In the genomic region with DNA sequence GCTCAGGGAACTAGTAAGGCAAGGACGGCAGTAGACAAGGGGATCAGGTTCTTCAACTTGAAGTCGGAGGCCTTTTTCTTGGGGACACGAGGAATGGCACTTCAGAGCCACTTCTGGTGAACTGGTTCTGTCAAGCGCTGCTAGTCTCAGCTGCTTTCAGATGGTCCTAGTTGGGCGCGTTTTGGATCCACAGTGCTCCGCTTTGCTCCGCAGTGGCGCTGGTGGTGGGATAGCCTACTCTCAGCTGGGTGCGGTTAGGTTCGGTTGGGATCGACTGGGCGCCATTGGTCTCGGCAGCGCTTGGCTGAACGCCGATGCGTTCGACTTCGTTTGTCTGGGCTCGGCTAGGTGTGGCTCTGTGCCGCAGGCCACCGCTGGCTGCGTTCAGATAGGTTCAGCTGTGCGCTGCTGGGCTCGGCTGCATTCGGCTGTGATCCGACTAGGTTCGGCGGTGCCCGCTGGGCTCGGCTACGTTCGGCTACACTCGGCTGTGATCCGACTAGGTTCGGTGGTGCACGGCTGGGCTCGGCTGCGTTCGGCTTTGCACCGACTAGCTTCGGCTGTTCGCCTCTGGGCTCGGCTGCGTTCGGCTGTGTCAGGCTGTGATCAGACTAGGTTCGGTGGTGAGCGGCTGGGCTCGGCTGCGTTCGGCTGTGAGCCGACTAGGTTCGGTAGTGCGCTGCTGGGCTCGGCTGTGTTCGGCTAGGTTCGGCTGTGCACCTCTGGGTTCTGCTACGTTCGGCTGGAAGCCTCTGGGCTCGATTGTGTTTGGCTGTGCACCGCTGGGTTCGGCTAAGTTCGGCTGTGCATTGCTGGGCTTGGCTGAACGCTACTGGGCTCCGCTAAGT, we compare ENCODE assay signal across 8 mouse cellular contexts. TPM values are rescaled to one million over a fixed set of nuclear protein-coding genes. Genes with fewer than 3 reads are reported as not detected.
DNase-seq lines count a peak whose midpoint lies in the region; ATAC-seq lines count a peak whose summit lies in the region.

No protein-coding gene starts in this region.

- peak overlapping the region; percentile 96 for H3K27ac ChIP-seq in heart, embryonic 13.5 days (replicated peaks)
- H3K27ac ChIP-seq in liver, embryonic 13.5 days: peak overlapping the region; percentile 91
- H3K27ac ChIP-seq in stomach, embryonic 16.5 days (ENCODE audit: low read length): peak overlapping the region; percentile 97

- peak overlapping the region; percentile 72 for H3K4me2 ChIP-seq in heart, embryonic 13.5 days
- peak overlapping the region; percentile 77 for H3K4me2 ChIP-seq in liver, embryonic 13.5 days
- peak overlapping the region; percentile 57 for H3K4me2 ChIP-seq in stomach, embryonic 16.5 days (ENCODE audit: low read depth, low read length)

- H3K4me1 ChIP-seq in heart, embryonic 13.5 days: peaks cover 12% of the 10 kb centered on the region
- H3K4me1 ChIP-seq in liver, embryonic 13.5 days (replicated peaks): peaks cover 13% of the 10 kb centered on the region
- H3K4me1 ChIP-seq in stomach, embryonic 16.5 days (ENCODE audit: control insufficient read depth, insufficient read depth, low read length): no peaks in the 10 kb centered on the region

- peak; percentile 82 for ATAC-seq in erythroid progenitor cell, adult 5-6 weeks (replicated peaks; ENCODE audit: low FRiP score, poor library complexity, severe bottlenecking)
- peak; percentile 76 for ATAC-seq in heart, embryonic 13.5 days (ENCODE audit: extremely low read depth, insufficient number of reproducible peaks, low FRiP score, low TSS enrichment)
- peak; percentile 83 for ATAC-seq in liver, embryonic 13.5 days (ENCODE audit: low read depth)
- peak; percentile 93 for ATAC-seq in stomach, embryonic 16.5 days (ENCODE audit: insufficient read depth, low FRiP score)

- H3K4me3 ChIP-seq in heart, embryonic 13.5 days: peak overlapping the region; percentile 72
- peak overlapping the region; percentile 70 for H3K4me3 ChIP-seq in liver, embryonic 13.5 days (replicated peaks)
- peak overlapping the region; percentile 67 for H3K4me3 ChIP-seq in stomach, embryonic 16.5 days (replicated peaks; ENCODE audit: low read length)

- peaks cover 4% of the 10 kb centered on the region; the same call in 1 of the 2 replicates for H3K36me3 ChIP-seq in heart, embryonic 13.5 days
- no peaks in the 10 kb centered on the region for H3K36me3 ChIP-seq in liver, embryonic 13.5 days
- H3K36me3 ChIP-seq in stomach, embryonic 16.5 days (ENCODE audit: control insufficient read depth, insufficient read depth, low read length): no peaks in the 10 kb centered on the region

- H3K9ac ChIP-seq in heart, embryonic 13.5 days: peak overlapping the region; percentile 86
- H3K9ac ChIP-seq in liver, embryonic 13.5 days: peak overlapping the region; percentile 83
- H3K9ac ChIP-seq in stomach, embryonic 16.5 days (ENCODE audit: low read length): peak overlapping the region; percentile 78

- DNase-seq in CD4-positive helper T cell, adult 2 months (ENCODE audit: low read depth, low spot score): peak; percentile 93
- DNase-seq in brain, embryonic 18.5 days (ENCODE audit: low read depth, low spot score): peak; percentile 86
- peak; percentile 97 for DNase-seq in kidney, postnatal 10 days
- peak; percentile 83 for DNase-seq in liver, embryonic 13.5 days
- peak; percentile 87 for DNase-seq in neural tube, embryonic 10.5 days (ENCODE audit: extremely low spot score, low spot score)

- no peaks in the 10 kb centered on the region for H3K9me3 ChIP-seq in heart, embryonic 13.5 days
- no peaks in the 10 kb centered on the region for H3K9me3 ChIP-seq in liver, embryonic 13.5 days (replicated peaks)
- H3K9me3 ChIP-seq in stomach, embryonic 16.5 days (replicated peaks; ENCODE audit: control insufficient read depth, low read length): no peaks in the 10 kb centered on the region

- H3K27me3 ChIP-seq in heart, embryonic 13.5 days (replicated peaks): no peaks in the 10 kb centered on the region
- no peaks in the 10 kb centered on the region; the same call in 1 of the 2 replicates for H3K27me3 ChIP-seq in liver, embryonic 13.5 days
- no peaks in the 10 kb centered on the region for H3K27me3 ChIP-seq in stomach, embryonic 16.5 days (ENCODE audit: control insufficient read depth, insufficient read depth, low read length)

- 13% methylated on average over 66 of the region's 66 CpGs for WGBS in heart, embryonic 13.5 days
- WGBS in liver, embryonic 13.5 days (ENCODE audit: insufficient replicate concordance): 16% methylated on average over 66 of the region's 66 CpGs
- WGBS in stomach, embryonic 16.5 days: 10% methylated on average over 66 of the region's 66 CpGs

RNA-seq across cellular contexts. Expression of gene Yipf6, which starts 0.8 kb away (rescaled TPM):
- 21.4 and 29.2 TPM in 2 replicates for total RNA-seq in erythroid progenitor cell, adult 5-6 weeks (2015; ENCODE audit: low replicate concordance)
- total RNA-seq in erythroid progenitor cell, adult 5-6 weeks (2017; ENCODE audit: low replicate concordance): 26.7 and 37.7 TPM in 2 replicates
- 14.9 and 16.0 TPM in 2 replicates for polyA plus RNA-seq in heart, embryonic 13.5 days (2015; fragmentation: Nextera tagmentation; extraction: Ambion mirVana)
- polyA plus RNA-seq in liver, embryonic 13.5 days (2015; fragmentation: Nextera tagmentation; extraction: Ambion mirVana): 14.4 and 16.8 TPM in 2 replicates
- 29.7 and 33.8 TPM in 2 replicates for polyA plus RNA-seq in stomach, embryonic 16.5 days (2015; fragmentation: Nextera tagmentation; extraction: Ambion mirVana)

RNA-seq across cellular contexts. Expression of gene Ophn1, which starts 46.1 kb away (rescaled TPM):
- total RNA-seq in erythroid progenitor cell, adult 5-6 weeks (2015; ENCODE audit: low replicate concordance): not detected in 2 replicates
- total RNA-seq in erythroid progenitor cell, adult 5-6 weeks (2017; ENCODE audit: low replicate concordance): 0.26 and 4.4 TPM in 2 replicates
- polyA plus RNA-seq in heart, embryonic 13.5 days (2015; fragmentation: Nextera tagmentation; extraction: Ambion mirVana): 8.4 and 8.7 TPM in 2 replicates
- polyA plus RNA-seq in liver, embryonic 13.5 days (2015; fragmentation: Nextera tagmentation; extraction: Ambion mirVana): 2.1 and 2.7 TPM in 2 replicates
- 12.6 TPM in 2 replicates for polyA plus RNA-seq in stomach, embryonic 16.5 days (2015; fragmentation: Nextera tagmentation; extraction: Ambion mirVana)

Comparison
In these comparisons a context has a peak if more than half of its experiments do, and no peak if none do; other contexts are left out.
1. Peak in every context shown above with its lines: DNase-seq, ATAC-seq, H3K4me3 ChIP-seq and H3K27ac ChIP-seq.